Mouse (Mus musculus) telencephalon, adult 2 months (tissue): ENCODE measurements around the gene Gcgr.

ENCODE experiments used
- DNase-seq: peaks from one replicate; pipeline ENCODE4 v3.0.0-alpha.2; 2011; ENCODE audit warnings: low read depth, low spot score

Gene Gcgr

GRCm38 (mm10) chr11:120588531-120588930 is 58.0 kb downstream of the Gcgr start:
- no peak for DNase-seq
